Mouse (Mus musculus): ENCODE results near the gene Golm1. TPM values are rescaled to one million over a fixed set of nuclear protein-coding genes. Genes with fewer than 3 reads are reported as not detected.
A peak's percentile ranks its signal among the peaks of the same experiment; 100 is the strongest.

The Golm1 gene
- polyA plus RNA-seq, 1 experiment: 54.9 TPM

- TF ChIP-seq EP300 (IDR thresholded peaks at IDR 0.05; ENCODE audit: insufficient read depth, low read depth, low read length) (no peak), CTCF (IDR thresholded peaks at IDR 0.05; ENCODE audit: low read depth, low read length) (no peak), POLR2A (IDR thresholded peaks at IDR 0.05; ENCODE audit: insufficient read depth, low read length) (no peak)
- H3K27me3 ChIP-seq (ENCODE audit: control insufficient read depth, insufficient read depth, low read length, poor library complexity, severe bottlenecking): no peaks in the 10 kb centered on the region
- no peak within 1 kb of the TSS for H3K9ac ChIP-seq (ENCODE audit: low read depth, poor library complexity, severe bottlenecking)
- H3K9me3 ChIP-seq (replicated peaks; ENCODE audit: control insufficient read depth, insufficient read depth, low read length, poor library complexity, severe bottlenecking): no peaks in the 10 kb centered on the region
- no peak within 1 kb of the TSS for H3K4me3 ChIP-seq (ENCODE audit: low read depth, low read length)
- H3K36me3 ChIP-seq (ENCODE audit: control insufficient read depth, insufficient read depth, low read length, poor library complexity, severe bottlenecking): no peaks in the 10 kb centered on the region
- H3K4me1 ChIP-seq (ENCODE audit: control insufficient read depth, insufficient read depth, low read length): no peaks in the 10 kb centered on the region
- no peak within 1 kb of the TSS for H3K27ac ChIP-seq (ENCODE audit: insufficient read depth, low read length)
These were observed 18.4 kb upstream of the Golm1 start, which contains the start of gene 4921517D22Rik for GRCm38 (mm10) chr13:59694008-59694407. TSS of gene 4921517D22Rik (minus strand) at chr13:59694108.

- Histone ChIP-seq H3K27me3 (ENCODE audit: control insufficient read depth, insufficient read depth, low read length, poor library complexity, severe bottlenecking) (no peaks in the 10 kb centered on the region), H3K27ac (ENCODE audit: insufficient read depth, low read length) (no peak overlapping the region), H3K9me3 (replicated peaks; ENCODE audit: control insufficient read depth, insufficient read depth, low read length, poor library complexity, severe bottlenecking) (no peaks in the 10 kb centered on the region), H3K4me3 (ENCODE audit: low read depth, low read length) (no peak overlapping the region), H3K36me3 (ENCODE audit: control insufficient read depth, insufficient read depth, low read length, poor library complexity, severe bottlenecking) (no peaks in the 10 kb centered on the region), H3K9ac (ENCODE audit: low read depth, poor library complexity, severe bottlenecking) (no peak overlapping the region), H3K4me1 (ENCODE audit: control insufficient read depth, insufficient read depth, low read length) (no peaks in the 10 kb centered on the region)
- TF ChIP-seq CTCF (IDR thresholded peaks at IDR 0.05; ENCODE audit: low read depth, low read length) (no peak), EP300 (IDR thresholded peaks at IDR 0.05; ENCODE audit: insufficient read depth, low read depth, low read length) (no peak), POLR2A (IDR thresholded peaks at IDR 0.05; ENCODE audit: insufficient read depth, low read length) (no peak)
These were observed 15.9 kb upstream of the Golm1 start for GRCm38 (mm10) chr13:59691478-59691877.

DNA sequence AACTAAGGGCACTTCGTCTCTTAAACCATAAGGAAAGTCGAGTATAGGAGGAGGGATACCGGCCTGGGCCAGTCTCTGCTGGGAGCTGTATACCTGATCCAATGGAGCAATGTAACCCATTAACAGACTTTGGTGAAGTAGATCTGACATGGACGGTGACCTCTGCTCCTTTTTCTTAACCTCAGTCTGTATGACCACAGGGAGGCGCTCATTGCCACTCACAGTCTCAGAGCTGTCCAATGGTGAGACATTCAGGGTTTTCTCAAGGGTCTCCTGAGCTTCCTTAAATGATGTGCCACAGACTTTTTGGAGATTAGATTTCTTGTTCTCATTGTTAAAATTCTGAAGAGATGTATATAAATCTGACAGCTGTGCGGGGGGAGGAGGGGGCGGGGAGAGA, 15.0 kb upstream of the Golm1 start:
- Histone ChIP-seq H3K27me3 (ENCODE audit: control insufficient read depth, insufficient read depth, low read length, poor library complexity, severe bottlenecking) (no peaks in the 10 kb centered on the region), H3K27ac (ENCODE audit: insufficient read depth, low read length) (no peak overlapping the region), H3K9ac (ENCODE audit: low read depth, poor library complexity, severe bottlenecking) (no peak overlapping the region), H3K36me3 (ENCODE audit: control insufficient read depth, insufficient read depth, low read length, poor library complexity, severe bottlenecking) (no peaks in the 10 kb centered on the region), H3K4me1 (ENCODE audit: control insufficient read depth, insufficient read depth, low read length) (no peaks in the 10 kb centered on the region), H3K9me3 (replicated peaks; ENCODE audit: control insufficient read depth, insufficient read depth, low read length, poor library complexity, severe bottlenecking) (no peaks in the 10 kb centered on the region), H3K4me3 (ENCODE audit: low read depth, low read length) (no peak overlapping the region)
- TF ChIP-seq EP300 (IDR thresholded peaks at IDR 0.05; ENCODE audit: insufficient read depth, low read depth, low read length) (no peak), CTCF (IDR thresholded peaks at IDR 0.05; ENCODE audit: low read depth, low read length) (peak; percentile 28)

DNA sequence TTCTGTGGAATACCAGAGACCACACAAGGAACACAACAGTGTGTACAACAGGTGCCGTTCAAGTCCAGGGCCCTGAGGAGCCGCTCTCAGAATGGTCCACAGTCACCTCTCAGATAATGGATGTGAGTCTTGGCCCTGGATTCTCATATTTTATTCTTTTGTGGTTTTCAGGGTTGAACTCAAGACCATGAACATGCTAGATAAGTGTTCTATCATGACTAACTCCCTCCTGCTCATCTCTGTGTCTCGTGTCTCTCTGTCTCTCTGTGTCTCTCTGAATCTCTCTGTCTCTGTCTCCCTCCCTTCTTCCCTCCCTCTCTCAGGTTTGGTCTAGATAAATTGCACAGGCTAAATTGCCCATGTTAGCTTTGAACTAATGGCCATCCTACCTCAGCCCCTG, 14.2 kb upstream of the Golm1 start:
- Histone ChIP-seq H3K4me1 (ENCODE audit: control insufficient read depth, insufficient read depth, low read length) (no peaks in the 10 kb centered on the region), H3K27me3 (ENCODE audit: control insufficient read depth, insufficient read depth, low read length, poor library complexity, severe bottlenecking) (no peaks in the 10 kb centered on the region), H3K9ac (ENCODE audit: low read depth, poor library complexity, severe bottlenecking) (no peak overlapping the region), H3K36me3 (ENCODE audit: control insufficient read depth, insufficient read depth, low read length, poor library complexity, severe bottlenecking) (no peaks in the 10 kb centered on the region), H3K9me3 (replicated peaks; ENCODE audit: control insufficient read depth, insufficient read depth, low read length, poor library complexity, severe bottlenecking) (no peaks in the 10 kb centered on the region), H3K4me3 (ENCODE audit: low read depth, low read length) (no peak overlapping the region), H3K27ac (ENCODE audit: insufficient read depth, low read length) (no peak overlapping the region)
- TF ChIP-seq POLR2A (IDR thresholded peaks at IDR 0.05; ENCODE audit: insufficient read depth, low read length): no peak
- no peak for TF ChIP-seq CTCF (IDR thresholded peaks at IDR 0.05; ENCODE audit: low read depth, low read length)
- no peak for TF ChIP-seq EP300 (IDR thresholded peaks at IDR 0.05; ENCODE audit: insufficient read depth, low read depth, low read length)

GRCm38 (mm10) chr13:59689313-59689712, 13.7 kb upstream of the Golm1 start:
- TF ChIP-seq CTCF (IDR thresholded peaks at IDR 0.05; ENCODE audit: low read depth, low read length) (no peak), EP300 (IDR thresholded peaks at IDR 0.05; ENCODE audit: insufficient read depth, low read depth, low read length) (no peak), POLR2A (IDR thresholded peaks at IDR 0.05; ENCODE audit: insufficient read depth, low read length) (no peak)
- no peak overlapping the region for H3K27ac ChIP-seq (ENCODE audit: insufficient read depth, low read length)
- H3K4me1 ChIP-seq (ENCODE audit: control insufficient read depth, insufficient read depth, low read length): no peaks in the 10 kb centered on the region
- H3K4me3 ChIP-seq (ENCODE audit: low read depth, low read length): no peak overlapping the region
- H3K9ac ChIP-seq (ENCODE audit: low read depth, poor library complexity, severe bottlenecking): no peak overlapping the region
- no peaks in the 10 kb centered on the region for H3K27me3 ChIP-seq (ENCODE audit: control insufficient read depth, insufficient read depth, low read length, poor library complexity, severe bottlenecking)
- H3K9me3 ChIP-seq (replicated peaks; ENCODE audit: control insufficient read depth, insufficient read depth, low read length, poor library complexity, severe bottlenecking): no peaks in the 10 kb centered on the region
- H3K36me3 ChIP-seq (ENCODE audit: control insufficient read depth, insufficient read depth, low read length, poor library complexity, severe bottlenecking): no peaks in the 10 kb centered on the region

- TF ChIP-seq CTCF (IDR thresholded peaks at IDR 0.05; ENCODE audit: low read depth, low read length) (no peak), EP300 (IDR thresholded peaks at IDR 0.05; ENCODE audit: insufficient read depth, low read depth, low read length) (no peak), POLR2A (IDR thresholded peaks at IDR 0.05; ENCODE audit: insufficient read depth, low read length) (no peak)
These were observed 12.7 kb upstream of the Golm1 start for GRCm38 (mm10) chr13:59688338-59688770.

More at GRCm38 (mm10) chr13:59688338-59688770, 12.7 kb upstream of the Golm1 start:
- no peaks in the 10 kb centered on the region for H3K4me1 ChIP-seq (ENCODE audit: control insufficient read depth, insufficient read depth, low read length)
- H3K27me3 ChIP-seq (ENCODE audit: control insufficient read depth, insufficient read depth, low read length, poor library complexity, severe bottlenecking): no peaks in the 10 kb centered on the region
- H3K9me3 ChIP-seq (replicated peaks; ENCODE audit: control insufficient read depth, insufficient read depth, low read length, poor library complexity, severe bottlenecking): no peaks in the 10 kb centered on the region
- no peaks in the 10 kb centered on the region for H3K36me3 ChIP-seq (ENCODE audit: control insufficient read depth, insufficient read depth, low read length, poor library complexity, severe bottlenecking)
- H3K27ac ChIP-seq (ENCODE audit: insufficient read depth, low read length): no peak overlapping the region
- no peak overlapping the region for H3K9ac ChIP-seq (ENCODE audit: low read depth, poor library complexity, severe bottlenecking)
- H3K4me3 ChIP-seq (ENCODE audit: low read depth, low read length): no peak overlapping the region

Measured in ES-Bruce4 (cell line).